8 mouse cellular contexts compared by ENCODE assay signal in genomic region chr11:94160443-94161266, GRCm38 (mm10). TPM values are rescaled to one million over a fixed set of nuclear protein-coding genes. Genes with fewer than 3 reads are reported as not detected.
A peak's percentile ranks its signal among the peaks of the same experiment; 100 is the strongest.
DNase-seq lines count a peak whose midpoint lies in the region; ATAC-seq and TF ChIP-seq lines count a peak whose summit lies in the region.

No protein-coding gene starts in this region.

- H3K27ac ChIP-seq in thymus, adult 2 months (ENCODE audit: control insufficient read depth, insufficient read depth, low read length): peak overlapping the region; percentile 29; the same call in 1 of the 2 replicates
- peak overlapping the region; percentile 95 for H3K27ac ChIP-seq in intestine, postnatal 0 days (ENCODE audit: low read depth, low read length)

- no peak overlapping the region for H3K4me3 ChIP-seq in thymus, adult 2 months (ENCODE audit: control insufficient read depth, insufficient read depth, low read length)
- H3K4me3 ChIP-seq in intestine, postnatal 0 days (ENCODE audit: low read depth, low read length): peak overlapping the region; percentile 12; the same call in 1 of the 2 replicates

- intact Hi-C loops in left cerebral cortex, postnatal 25 days (cut with DNase I): loop anchor here (1.0 kb wide), 1 partner anchor 51 kb away; the partner anchor contains the start of gene Tob1

- no peaks in the 10 kb centered on the region for H3K36me3 ChIP-seq in thymus, adult 2 months (ENCODE audit: control insufficient read depth, insufficient read depth, low read length)
- H3K36me3 ChIP-seq in intestine, postnatal 0 days (ENCODE audit: control insufficient read depth, insufficient read depth): no peaks in the 10 kb centered on the region

- 0 out of 2 replicates have a peak, but pooled peaks have one; percentile 5 for TF ChIP-seq CTCF in thymus, adult 2 months (IDR thresholded peaks at IDR 0.05; ENCODE audit: borderline replicate concordance, control insufficient read depth, extremely low read depth, insufficient read depth, low read length, poor library complexity)
- no peak for TF ChIP-seq CTCF in intestine, postnatal 0 days (IDR thresholded peaks at IDR 0.05; ENCODE audit: low read depth)

- peaks cover 5% of the 10 kb centered on the region; the same call in 1 of the 2 replicates for H3K4me1 ChIP-seq in thymus, adult 2 months (replicated peaks; ENCODE audit: control insufficient read depth, insufficient read depth, low read length)
- H3K4me1 ChIP-seq in intestine, postnatal 0 days (replicated peaks; ENCODE audit: control insufficient read depth, insufficient read depth, low read length): peaks cover 10% of the 10 kb centered on the region; the same call in 1 of the 2 replicates

- H3K27me3 ChIP-seq in thymus, adult 2 months (ENCODE audit: control insufficient read depth, insufficient read depth, low read length): no peaks in the 10 kb centered on the region
- H3K27me3 ChIP-seq in intestine, postnatal 0 days (replicated peaks; ENCODE audit: control insufficient read depth, insufficient read depth, low read length): no peaks in the 10 kb centered on the region

- no peaks in the 10 kb centered on the region for H3K9me3 ChIP-seq in intestine, postnatal 0 days (ENCODE audit: control insufficient read depth)

- TF ChIP-seq POLR2A in thymus, adult 2 months (IDR thresholded peaks at IDR 0.05; ENCODE audit: control insufficient read depth, extremely low read depth, insufficient read depth, low read length, poor library complexity): no peak

- peak overlapping the region; percentile 60 for H3K4me2 ChIP-seq in intestine, postnatal 0 days (replicated peaks; ENCODE audit: low read depth)

- 0 out of 2 replicates have a peak overlapping the region, but pooled peaks have one; percentile 13 for H3K9ac ChIP-seq in intestine, postnatal 0 days (ENCODE audit: low read depth, low read length)

- ATAC-seq in intestine, postnatal 0 days: peak; percentile 73
- peak; percentile 25; the same call in 1 of the 2 replicates for ATAC-seq in megakaryocyte-erythroid progenitor cell, adult 5-6 weeks (replicated peaks; ENCODE audit: low FRiP score, low TSS enrichment, poor library complexity, severe bottlenecking)

- no peak for DNase-seq in thymus, adult 2 months
- no peak for DNase-seq in thymus, adult 18-20 months
- peak; percentile 98 for DNase-seq in embryo, embryonic 10.5 days (ENCODE audit: low spot score)
- DNase-seq in heart, adult 11 months: peak; percentile 99
- peak; percentile 95 to 99 for DNase-seq in left cerebral cortex, postnatal 25 days (ENCODE audit: low spot score in 2 of 2)
- peak; percentile 93 for DNase-seq in right cerebral cortex, postnatal 25 days

- WGBS in thymus, adult 2 months: 28% methylated on average over 23 of the region's 23 CpGs
- WGBS in intestine, postnatal 0 days: 7% methylated on average over 23 of the region's 23 CpGs

RNA-seq across cellular contexts. Expression of gene Tob1, which starts 50.6 kb away (rescaled TPM):
- polyA plus RNA-seq in thymus, adult 2 months (2012; rRNA removed): 21.4 and 27.4 TPM in 2 replicates
- 69.4 and 71.8 TPM in 2 replicates for polyA plus RNA-seq in intestine, postnatal 0 days (2015; fragmentation: Nextera tagmentation; extraction: Ambion mirVana)
- total RNA-seq in left cerebral cortex, postnatal 25 days (2021): 10 to 100 TPM; 38.2 to 43.9 TPM
- total RNA-seq in megakaryocyte-erythroid progenitor cell, adult 5-6 weeks (2014; fragmentation: Nextera tagmentation): 5.1 and 8.7 TPM in 2 replicates
- total RNA-seq in megakaryocyte-erythroid progenitor cell, adult 5-6 weeks (2017): 4.4 and 7.8 TPM in 2 replicates

Comparison
In these comparisons a context has a peak if more than half of its experiments do, and no peak if none do; other contexts are left out.
1. DNase-seq: peak in embryo, embryonic 10.5 days (single experiment), heart, adult 11 months (single experiment), left cerebral cortex, postnatal 25 days (2 of 2) and right cerebral cortex, postnatal 25 days (single experiment); none in thymus, adult 2 months (single experiment) and thymus, adult 18-20 months (0 of 2).
2. RNA of gene Tob1, which starts 50.6 kb away (total RNA-seq): 38.2 to 43.9 TPM in left cerebral cortex, postnatal 25 days; 4.4 to 8.7 TPM in megakaryocyte-erythroid progenitor cell, adult 5-6 weeks; every median in the first group is over 4 times any median in the second.